Mouse (Mus musculus): ENCODE data around the gene Cyb561a3. TPM values are rescaled to one million over a fixed set of nuclear protein-coding genes. Genes with fewer than 3 reads are reported as not detected.

The Cyb561a3 gene
- polyA plus RNA-seq, 1 experiment from 2014 or later, result 21.6 TPM

Other genes with a start within 250 kb of the Cyb561a3 start
- gene Syt7, start 188.1 kb upstream of the Cyb561a3 start, polyA plus RNA-seq (2015; fragmentation: Nextera tagmentation; extraction: Ambion mirVana), result 0.96 and 1.6 TPM in 2 replicates
- gene Lrrc10b, start 119.7 kb upstream of the Cyb561a3 start, polyA plus RNA-seq (2015; fragmentation: Nextera tagmentation; extraction: Ambion mirVana), result 0.13 and 0.89 TPM in 2 replicates
- gene Ppp1r32, start 94.2 kb upstream of the Cyb561a3 start, polyA plus RNA-seq (2015; fragmentation: Nextera tagmentation; extraction: Ambion mirVana), result 0.13 TPM in 1 of 2 replicates, not detected in the other
- 47.5 and 53.0 TPM in 2 replicates for gene Cpsf7, start 51.9 kb upstream of the Cyb561a3 start, polyA plus RNA-seq (2015; fragmentation: Nextera tagmentation; extraction: Ambion mirVana)
- gene Sdhaf2, start 51.0 kb upstream of the Cyb561a3 start, polyA plus RNA-seq (2015; fragmentation: Nextera tagmentation; extraction: Ambion mirVana), result 65.1 and 66.0 TPM in 2 replicates
- gene Tmem216, start 20.9 kb upstream of the Cyb561a3 start, polyA plus RNA-seq (2015; fragmentation: Nextera tagmentation; extraction: Ambion mirVana), result 51.9 and 53.0 TPM in 2 replicates
- gene Tmem138, start 190 bp downstream of the Cyb561a3 start, polyA plus RNA-seq (2015; fragmentation: Nextera tagmentation; extraction: Ambion mirVana), result 46.6 and 48.8 TPM in 2 replicates
- gene Ddb1, start 28.2 kb downstream of the Cyb561a3 start, polyA plus RNA-seq (2015; fragmentation: Nextera tagmentation; extraction: Ambion mirVana), result 425 and 430 TPM in 2 replicates
- gene Tkfc, start 28.5 kb downstream of the Cyb561a3 start, polyA plus RNA-seq (2015; fragmentation: Nextera tagmentation; extraction: Ambion mirVana), result 54.9 and 56.2 TPM in 2 replicates
- 2.9 and 3.9 TPM in 2 replicates for gene Vwce, start 57.0 kb downstream of the Cyb561a3 start, polyA plus RNA-seq (2015; fragmentation: Nextera tagmentation; extraction: Ambion mirVana)
- not detected in 2 replicates for gene Pga5, start 100.9 kb downstream of the Cyb561a3 start, polyA plus RNA-seq (2015; fragmentation: Nextera tagmentation; extraction: Ambion mirVana)
- gene Vps37c, start 111.6 kb downstream of the Cyb561a3 start, polyA plus RNA-seq (2015; fragmentation: Nextera tagmentation; extraction: Ambion mirVana), result 36.2 and 37.6 TPM in 2 replicates
- 0.19 and 0.31 TPM in 2 replicates for gene Cd5, start 161.8 kb downstream of the Cyb561a3 start, polyA plus RNA-seq (2015; fragmentation: Nextera tagmentation; extraction: Ambion mirVana)